Mouse (Mus musculus) leukemia stem cell, adult 10-12 weeks (primary cell): ENCODE data around the gene Ttc22. TPM values are rescaled to one million over a fixed set of nuclear protein-coding genes. Genes with fewer than 3 reads are reported as not detected.

Experiments used
- polyA plus RNA-seq: library from polyadenylated mRNA; stranded (reverse); fragments of >175 nt; gene quantifications from 2 replicates; pipeline ENCODE4 v1.2.3, GENCODE M21; 2012; ENCODE audit warnings: low replicate concordance

Gene Ttc22
- not detected in 2 replicates for polyA plus RNA-seq

DNA sequence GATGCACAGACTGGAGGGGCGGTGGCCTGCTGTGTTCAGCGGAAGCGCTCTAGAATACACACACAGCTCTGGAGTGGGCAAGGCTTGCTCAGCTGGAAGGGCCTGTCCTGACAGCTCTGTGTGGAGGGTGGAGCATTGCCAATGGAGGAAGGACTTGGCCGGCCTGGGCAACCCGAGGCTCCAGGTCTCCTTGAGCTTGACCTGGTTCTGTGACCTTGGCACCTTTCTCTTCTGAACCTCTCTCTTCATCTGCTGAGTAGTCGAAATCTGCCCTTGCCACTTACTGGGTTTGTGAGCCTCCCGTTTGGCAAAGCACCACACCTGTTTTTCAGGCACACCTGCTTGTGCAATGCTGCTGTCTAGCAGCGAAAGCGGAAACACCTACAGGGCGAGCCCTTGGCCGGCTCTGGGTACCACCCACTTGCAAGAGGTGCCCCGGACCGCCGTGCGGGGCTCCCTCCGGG, at the start of gene Ttc22:
Gene Ttc22 (plus strand): TSS at position 403 of the 464 bp plus-strand sequence.

DNA sequence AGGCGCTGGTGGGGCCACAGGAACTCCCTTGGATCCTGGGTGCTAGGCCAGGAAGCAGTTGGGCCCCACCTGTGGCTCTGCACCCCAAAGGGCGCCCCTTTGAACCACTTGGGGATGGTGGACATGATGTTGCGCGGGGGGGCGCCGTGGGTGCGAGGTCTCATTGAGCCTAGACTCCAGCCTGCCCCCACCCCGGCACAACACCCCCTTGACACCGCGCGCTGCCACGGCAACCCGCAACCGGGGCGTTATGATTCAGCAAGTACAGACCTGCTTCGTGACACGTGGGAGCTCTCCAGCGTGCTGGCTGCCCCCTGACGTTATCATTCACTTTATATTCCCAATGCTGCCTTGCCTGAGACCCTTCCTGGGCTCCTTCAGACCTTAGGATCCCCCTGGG, 5.2 kb upstream of the Ttc22 start, which contains the start of gene Lexm:
Gene Lexm (minus strand): TSS at position 186 of the 400 bp plus-strand sequence.

GRCm38 (mm10) chr4:106650833-106651527, 28.7 kb downstream of the Ttc22 start, which contains the start of gene Pars2:
Gene Pars2 (plus strand): TSS chr4:106651069.

DNA sequence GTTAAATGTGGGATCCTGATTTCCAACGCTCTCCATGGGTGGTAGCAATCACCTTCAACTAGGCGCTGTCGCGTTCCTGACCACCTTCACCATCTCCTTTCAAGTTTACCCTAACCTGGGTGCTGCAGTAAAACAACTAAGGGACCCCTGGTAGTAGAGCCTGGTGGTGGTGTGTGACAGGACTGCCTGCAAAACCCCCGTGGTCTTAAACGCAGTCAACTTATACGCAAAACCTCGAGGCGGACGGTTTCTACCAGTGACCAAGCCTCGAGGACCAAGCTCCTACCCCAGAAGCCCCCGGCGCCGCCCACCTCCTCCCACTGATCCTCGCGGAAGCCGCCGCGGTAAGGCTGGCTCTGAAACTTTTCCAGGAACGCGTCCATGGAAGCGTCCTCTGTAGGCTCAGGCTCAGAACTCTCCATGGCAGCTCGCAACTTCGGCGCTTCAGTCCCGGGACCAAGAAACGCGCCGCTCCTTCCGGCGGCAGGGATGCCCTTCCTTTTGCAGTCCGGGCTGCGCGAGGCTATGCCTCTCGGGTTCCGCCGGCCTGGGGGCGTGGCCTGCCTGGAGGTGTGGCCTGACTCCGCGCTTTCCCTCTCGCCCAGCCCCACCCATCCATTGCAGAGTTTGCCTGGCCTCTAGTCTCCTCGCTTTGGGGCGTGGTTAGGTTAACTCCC, 56.3 kb downstream of the Ttc22 start, which contains the start of gene Ttc4:
Gene Ttc4 (minus strand): TSS at position 503 of the 677 bp plus-strand sequence.

Other genes with a start within 250 kb of the Ttc22 start
- not detected in 2 replicates for gene Pcsk9, start 158.1 kb upstream of the Ttc22 start, polyA plus RNA-seq
- gene Bsnd, start 130.1 kb upstream of the Ttc22 start, polyA plus RNA-seq: not detected in 2 replicates
- 14.4 and 29.0 TPM in 2 replicates for gene Dhcr24, start 61.4 kb upstream of the Ttc22 start, polyA plus RNA-seq
- gene Lexm, start 5.2 kb upstream of the Ttc22 start, polyA plus RNA-seq: not detected in 2 replicates
- gene Pars2, start 28.6 kb downstream of the Ttc22 start, polyA plus RNA-seq: 1.4 and 4.5 TPM in 2 replicates
- gene Ttc4, start 56.5 kb downstream of the Ttc22 start, polyA plus RNA-seq: 2.3 and 15.0 TPM in 2 replicates
- not detected in 2 replicates for gene Mroh7, start 108.5 kb downstream of the Ttc22 start, polyA plus RNA-seq
- gene Fam151a, start 111.5 kb downstream of the Ttc22 start, polyA plus RNA-seq: 0.09 TPM in 1 of 2 replicates, not detected in the other
- gene Acot11, start 182.6 kb downstream of the Ttc22 start, polyA plus RNA-seq: 0.84 and 4.1 TPM in 2 replicates